Comparison of ENCODE assay signal across 8 mouse cellular contexts in the genomic region with DNA sequence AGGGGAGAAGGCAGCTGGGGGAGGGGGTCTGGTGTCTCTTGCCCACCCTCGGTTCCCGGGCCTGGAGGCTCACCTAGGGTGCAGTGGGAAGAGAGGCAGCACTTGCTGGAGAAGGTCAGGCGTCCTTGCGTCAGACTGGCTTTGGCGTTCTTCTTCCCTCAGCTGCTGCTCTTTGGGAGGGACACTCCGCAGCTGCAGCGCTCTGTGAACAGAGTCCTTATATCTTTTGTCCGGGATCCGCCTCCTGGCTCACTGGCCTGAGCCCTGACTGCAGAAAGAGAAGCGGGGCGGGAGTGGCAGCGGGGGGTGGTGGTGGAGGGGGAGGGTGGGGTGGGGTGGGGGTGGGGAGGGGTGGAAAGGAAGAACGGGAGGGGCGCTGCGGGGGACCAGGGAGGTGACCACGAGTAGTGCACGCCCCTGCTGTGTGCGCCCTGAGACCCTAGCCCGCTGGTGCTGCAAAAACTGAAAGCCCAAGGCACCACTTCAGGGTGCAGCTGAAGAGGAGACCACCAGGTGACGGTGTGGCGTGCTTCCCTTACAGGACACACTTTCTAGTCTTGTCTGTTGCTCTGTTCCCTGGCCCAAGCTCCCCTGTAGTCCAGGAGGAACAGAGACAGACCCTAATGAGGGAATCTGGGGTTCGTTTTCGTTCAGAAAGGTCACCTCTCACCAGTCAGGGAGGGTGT. TPM values are rescaled to one million over a fixed set of nuclear protein-coding genes. Genes with fewer than 3 reads are reported as not detected.
A peak's percentile ranks its signal among the peaks of the same experiment; 100 is the strongest.
DNase-seq lines count a peak whose midpoint lies in the region; ATAC-seq and TF ChIP-seq lines count a peak whose summit lies in the region.

Gene G0s2 (minus strand): TSS at position 302 of the 686 bp plus-strand sequence.

- intact Hi-C loops in gastrocnemius, postnatal 36 days (cut with DNase I): loop anchor here (2.0 kb wide), 1 partner anchor 44 kb away; no protein-coding TSS in a partner anchor
- intact Hi-C loops in left cerebral cortex, adult 2 months (cut with DNase I): loop anchor here (2.0 kb wide), 1 partner anchor 46 kb away; no protein-coding TSS in a partner anchor

- peak within 1 kb of the TSS; percentile 91 for H3K27ac ChIP-seq in left cerebral cortex, adult 2 months

- peak; percentile 16 for TF ChIP-seq CTCF in left cerebral cortex, adult 2 months (IDR thresholded peaks at IDR 0.05)

- H3K4me3 ChIP-seq in left cerebral cortex, adult 2 months: peak within 1 kb of the TSS; percentile 51

- peak; percentile 52 for ATAC-seq in inflammation-experienced regulatory T-cells, adult 6 months

- DNase-seq in adrenal gland, adult 18-20 months (ENCODE audit: low spot score in 2 of 2): peak; percentile 73 to 74
- peak; percentile 36 for DNase-seq in embryo, embryonic 11.5 days (ENCODE audit: low read depth, low spot score)
- peak; percentile 74 to 79 for DNase-seq in gastrocnemius, postnatal 36 days
- DNase-seq in left cerebral cortex, adult 2 months (ENCODE audit: extremely low spot score in 1 of 2, low spot score in 2 of 2): peak in 1 of 2 experiments; percentile 58
- peak; percentile 79 to 90 for DNase-seq in lung, postnatal 4 days
- peak; percentile 66 for DNase-seq in right cerebral cortex, adult 18-20 months
- peak; percentile 75 to 76 for DNase-seq in urinary bladder, postnatal 4 days (ENCODE audit: low spot score in 2 of 2)

RNA-seq across cellular contexts. Expression of gene G0s2, which starts in this region (rescaled TPM):
- total RNA-seq in adrenal gland, adult 18-20 months (2021): 100 to 1,000 TPM; 129 to 206 TPM
- total RNA-seq in gastrocnemius, postnatal 36 days (2021): 10 to 100 TPM; 13.2 to 15.9 TPM
- under 1 TPM in 1 of 3 experiments, not detected in 2; 0.79 TPM for polyA plus RNA-seq in inflammation-experienced regulatory T-cells, adult 6 months (2017; shearing (Covaris generic))
- total RNA-seq in left cerebral cortex, adult 2 months (2021): 1 to 10 TPM; 6.0 to 7.3 TPM

Comparison
In these comparisons a context has a peak if more than half of its experiments do, and no peak if none do; other contexts are left out.
1. RNA of gene G0s2 (total RNA-seq): 129 to 206 TPM in adrenal gland, adult 18-20 months; 13.2 to 15.9 TPM in gastrocnemius, postnatal 36 days and 6.0 to 7.3 TPM in left cerebral cortex, adult 2 months; every median in the first group is over 4 times any median in the second.
2. Peak in ATAC-seq in inflammation-experienced regulatory T-cells, adult 6 months; RNA of the gene not detected or under 1 TPM.